Mouse (Mus musculus) heart, embryonic 13.5 days (tissue): ENCODE data around the gene Ntn3. TPM values are rescaled to one million over a fixed set of nuclear protein-coding genes. Genes with fewer than 3 reads are reported as not detected.

ENCODE experiments used
- ATAC-seq: fragments of 200-750 bp; cut with Nextera tagmentation; 2 replicates; pipeline ENCODE4 v1.8.0; 2017; ENCODE audit warnings: moderate TSS enrichment; ENCODE audit not compliant: insufficient number of reproducible peaks, low FRiP score, low TSS enrichment; ENCODE audit errors: extremely low read depth
- H3K27ac ChIP-seq: fragments of 300-500 bp; sonication (generic); replicated peaks from 2 replicates; pipeline ENCODE4 v1.5.1; 2015; ENCODE audit warnings: moderate library complexity, mild to moderate bottlenecking, inconsistent platforms
- H3K27me3 ChIP-seq: fragments of 300-500 bp; sonication (generic); replicated peaks from 2 replicates; pipeline ENCODE4 v1.6.1; 2015; ENCODE audit warnings: mild to moderate bottlenecking, inconsistent platforms
- H3K36me3 ChIP-seq: fragments of 300-500 bp; sonication (generic); 2 replicates; pipeline ENCODE4 v1.6.1; 2015; ENCODE audit warnings: mild to moderate bottlenecking, inconsistent platforms
- H3K4me1 ChIP-seq: fragments of 300-500 bp; sonication (generic); 2 replicates; pipeline ENCODE4 v1.6.1; 2015; ENCODE audit warnings: inconsistent platforms
- H3K4me2 ChIP-seq: fragments of 300-500 bp; sonication (generic); 2 replicates; pipeline ENCODE4 v1.6.1; 2015; ENCODE audit warnings: inconsistent platforms, mild to moderate bottlenecking, moderate library complexity
- H3K4me3 ChIP-seq: fragments of 300-500 bp; sonication (generic); 2 replicates; pipeline ENCODE4 v1.5.1; 2015; ENCODE audit warnings: moderate library complexity, mild to moderate bottlenecking, inconsistent platforms
- H3K9ac ChIP-seq: fragments of 300-500 bp; sonication (generic); 2 replicates; pipeline ENCODE4 v1.6.1; 2015; ENCODE audit warnings: inconsistent platforms, mild to moderate bottlenecking, moderate library complexity
- H3K9me3 ChIP-seq: fragments of 300-500 bp; sonication (generic); 2 replicates; pipeline ENCODE4 v1.6.1; 2016; ENCODE audit warnings: inconsistent platforms
- WGBS: fragments of 180-500 bp; shearing (Covaris S2); methylation state at CpG from one replicate; pipeline ENCODE4 v1.1.7; 2015; ENCODE audit warnings: mixed read lengths; 5-methylcytosine and 5-hydroxymethylcytosine counted together
- polyA plus RNA-seq: library from polyadenylated mRNA; unstranded; fragments of >200 nt; fragmentation: Nextera tagmentation; extraction: Ambion mirVana; gene quantifications from 2 replicates; pipeline ENCODE4 v1.2.1, GENCODE M21; 2015

Gene Ntn3
- polyA plus RNA-seq, 1 experiment from 2014 or later: 2.0 TPM

DNA sequence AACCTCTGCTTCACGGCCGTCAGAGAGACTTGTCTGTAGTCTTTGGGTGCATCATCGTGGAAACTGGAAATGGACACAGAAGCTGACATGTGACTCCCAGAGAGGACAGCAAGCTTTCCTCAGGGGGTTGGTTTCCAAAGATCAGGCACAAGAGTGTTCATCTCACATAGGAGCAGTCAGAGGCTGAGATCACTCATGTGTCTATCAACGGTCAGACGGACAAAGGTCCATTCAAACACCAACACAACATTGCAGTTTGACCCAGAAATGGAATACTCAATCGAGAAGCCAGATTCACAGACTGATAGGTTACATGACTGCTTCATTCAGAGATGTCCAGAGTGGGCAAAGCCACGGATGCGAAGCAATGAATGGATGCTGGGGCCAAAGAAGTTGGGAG lies 17.4 kb upstream of the Ntn3 start:
- no peak overlapping the region for H3K4me3 ChIP-seq
- H3K9me3 ChIP-seq: no peaks in the 10 kb centered on the region
- ATAC-seq: no peak
- peaks cover 94% of the 10 kb centered on the region for H3K36me3 ChIP-seq
- H3K27me3 ChIP-seq: no peaks in the 10 kb centered on the region
- H3K4me2 ChIP-seq: no peak overlapping the region
- WGBS: 90% methylated on average over 8 of the region's 8 CpGs
- no peak overlapping the region for H3K9ac ChIP-seq
- no peaks in the 10 kb centered on the region for H3K4me1 ChIP-seq
- H3K27ac ChIP-seq: no peak overlapping the region

DNA sequence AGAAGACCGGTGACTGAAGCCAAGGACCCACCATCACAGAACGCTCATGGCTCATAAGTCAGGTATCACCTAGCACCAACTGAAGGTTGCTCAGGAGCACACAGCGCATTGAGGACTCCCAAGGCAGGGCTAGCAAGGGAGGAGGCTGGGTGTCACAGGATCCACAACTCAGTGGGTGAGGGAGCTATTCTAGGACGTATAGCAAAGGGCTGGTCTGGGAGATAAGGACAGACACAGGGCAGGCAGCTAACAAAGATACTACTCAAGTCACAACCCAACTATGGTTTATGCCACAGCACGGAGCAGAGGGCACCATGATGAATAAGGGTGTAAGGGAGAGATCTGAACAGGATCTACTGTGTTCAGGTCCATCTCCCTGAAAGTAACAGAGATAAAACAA lies 16.5 kb upstream of the Ntn3 start:
- Histone ChIP-seq H3K27ac (no peak overlapping the region; the same call in 1 of the 2 replicates), H3K4me2 (no peak overlapping the region), H3K36me3 (peaks cover 85% of the 10 kb centered on the region), H3K9me3 (no peaks in the 10 kb centered on the region), H3K9ac (peak overlapping the region; percentile 40), H3K4me3 (no peak overlapping the region), H3K27me3 (no peaks in the 10 kb centered on the region), H3K4me1 (peaks cover 5% of the 10 kb centered on the region)
- 71% methylated on average over 5 of the region's 5 CpGs for WGBS
- ATAC-seq: peak; percentile 45; the same call in 1 of the 2 replicates

DNA sequence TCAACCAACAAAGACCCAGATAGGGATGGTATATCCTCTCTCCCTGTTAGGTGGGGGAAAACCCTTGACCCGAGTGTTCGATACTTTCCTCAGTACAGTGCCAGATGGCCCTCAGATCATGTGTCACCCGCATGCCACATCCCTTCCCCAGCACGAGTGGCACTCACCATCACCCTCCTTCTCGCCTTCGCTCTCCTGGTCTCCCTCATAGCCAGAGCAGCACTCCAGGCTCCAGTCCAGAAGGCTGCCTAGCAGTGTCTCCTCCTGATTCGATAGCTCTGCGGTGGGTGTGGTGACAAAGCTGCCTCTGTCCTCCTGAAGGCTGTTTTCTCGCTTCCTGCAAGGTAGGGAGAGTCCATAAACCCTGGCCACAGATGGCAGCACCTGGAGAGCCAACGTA lies 15.4 kb upstream of the Ntn3 start:
- Histone ChIP-seq H3K27me3 (no peaks in the 10 kb centered on the region), H3K27ac (no peak overlapping the region), H3K4me3 (no peak overlapping the region), H3K4me1 (peaks cover 9% of the 10 kb centered on the region), H3K36me3 (peaks cover 74% of the 10 kb centered on the region), H3K9ac (no peak overlapping the region), H3K4me2 (no peak overlapping the region), H3K9me3 (no peaks in the 10 kb centered on the region)
- WGBS: 84% methylated on average over 10 of the region's 10 CpGs
- ATAC-seq: no peak

DNA sequence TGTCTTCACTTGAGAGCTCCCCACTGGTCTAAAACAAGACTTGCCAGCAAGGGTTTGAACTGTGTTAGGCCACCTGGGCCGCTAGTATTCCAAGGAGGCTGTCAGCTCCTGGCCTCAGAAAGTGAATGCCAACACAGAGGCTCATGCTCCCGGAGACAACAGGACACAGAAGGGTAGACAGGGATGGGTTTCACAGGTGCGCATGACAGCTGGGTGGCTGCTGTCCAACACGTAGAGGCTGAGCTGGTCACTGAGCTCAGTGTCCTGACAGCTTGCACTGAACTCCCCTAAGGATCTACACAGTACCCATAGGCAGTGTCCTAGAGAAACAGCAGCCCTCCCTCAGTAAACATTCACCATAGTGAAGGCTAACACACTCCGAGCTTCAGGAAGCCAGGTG lies 14.2 kb upstream of the Ntn3 start:
- Histone ChIP-seq H3K4me3 (no peak overlapping the region), H3K36me3 (peaks cover 62% of the 10 kb centered on the region), H3K27me3 (no peaks in the 10 kb centered on the region), H3K9me3 (no peaks in the 10 kb centered on the region), H3K4me2 (no peak overlapping the region), H3K9ac (no peak overlapping the region), H3K4me1 (peaks cover 14% of the 10 kb centered on the region), H3K27ac (no peak overlapping the region)
- WGBS: 88% methylated on average over 5 of the region's 5 CpGs
- ATAC-seq: no peak

DNA sequence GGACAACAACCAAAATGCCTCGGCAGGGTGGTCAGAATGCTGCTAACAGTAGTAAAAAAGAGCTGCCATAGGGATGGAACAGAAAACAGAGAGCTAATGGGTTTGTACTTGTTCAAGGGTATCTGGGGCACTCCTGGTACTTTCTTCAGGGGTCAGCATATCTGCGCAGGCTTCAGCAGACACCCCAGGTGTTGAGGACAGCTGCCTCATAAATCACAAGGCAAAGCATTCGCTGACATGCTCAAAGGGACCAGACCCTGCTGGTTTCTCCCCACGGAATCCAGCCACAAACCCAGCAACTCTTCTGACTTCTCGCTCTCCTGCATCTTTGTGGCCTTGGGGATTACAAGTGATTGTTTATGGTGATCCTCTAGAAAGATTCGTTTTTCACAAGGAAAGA lies 13.3 kb upstream of the Ntn3 start:
- no peaks in the 10 kb centered on the region for H3K9me3 ChIP-seq
- WGBS: 75% methylated on average over 6 of the region's 6 CpGs
- H3K4me3 ChIP-seq: no peak overlapping the region
- peaks cover 62% of the 10 kb centered on the region for H3K36me3 ChIP-seq
- ATAC-seq: no peak
- H3K27me3 ChIP-seq: no peaks in the 10 kb centered on the region
- H3K9ac ChIP-seq: no peak overlapping the region
- H3K27ac ChIP-seq: no peak overlapping the region
- H3K4me2 ChIP-seq: no peak overlapping the region
- peaks cover 14% of the 10 kb centered on the region for H3K4me1 ChIP-seq

DNA sequence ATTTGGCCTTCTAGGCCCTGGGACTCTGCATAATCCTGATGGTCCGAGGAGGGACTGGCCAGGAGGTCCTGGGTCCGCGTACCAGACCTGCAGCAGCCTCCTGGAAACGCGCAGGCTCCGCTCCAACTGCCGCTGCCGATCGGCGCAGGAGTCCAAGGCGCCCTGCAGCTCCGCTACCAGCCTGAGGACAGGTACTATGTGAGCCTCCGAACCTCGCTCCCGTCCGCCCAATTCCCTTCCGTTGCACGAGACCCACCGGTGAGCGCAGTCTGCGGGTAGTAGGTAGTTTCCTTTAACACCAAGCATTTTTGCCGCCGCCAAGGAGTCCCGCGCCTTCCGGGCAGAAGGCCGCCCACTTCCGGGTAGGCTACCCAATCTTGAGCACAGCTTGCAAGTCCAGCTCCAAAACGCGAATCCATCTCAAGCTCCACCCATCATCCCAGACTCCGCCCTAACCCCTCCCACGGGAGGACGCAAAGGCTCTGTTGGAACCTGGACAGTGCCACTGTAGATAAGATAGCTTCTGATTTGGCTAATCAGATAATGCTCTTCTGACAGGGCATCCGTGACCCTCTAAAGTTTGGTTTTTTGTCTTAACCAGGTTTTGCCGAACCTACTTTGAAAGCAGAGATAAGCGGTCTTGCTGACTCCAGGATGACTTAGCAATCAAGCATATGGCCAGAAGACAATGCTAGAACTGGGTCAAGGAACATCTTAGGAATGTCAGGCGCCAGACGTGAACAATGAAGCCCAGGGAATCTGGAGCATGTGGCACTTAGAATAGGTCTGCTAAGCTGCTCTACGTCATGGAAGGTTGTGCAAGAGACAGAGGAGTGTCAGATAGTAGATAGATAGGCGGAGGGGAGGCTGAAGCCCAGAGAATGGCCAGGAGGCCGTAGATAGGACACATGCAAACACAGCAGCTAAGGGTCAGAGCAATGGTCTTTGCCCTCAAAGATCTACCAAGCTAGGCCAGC lies 11.4 kb upstream of the Ntn3 start, which contains the start of gene Tedc2:
TSS of gene Tedc2 (minus strand) at position 417 of the 977 bp plus-strand sequence.
- 3% methylated on average over 41 of the region's 41 CpGs for WGBS
- peak; percentile 82 for ATAC-seq
- Histone ChIP-seq H3K27ac (peak within 1 kb of the TSS; percentile 73), H3K4me2 (peak within 1 kb of the TSS; percentile 88), H3K9me3 (no peaks in the 10 kb centered on the region), H3K27me3 (no peaks in the 10 kb centered on the region), H3K9ac (peak within 1 kb of the TSS; percentile 91), H3K36me3 (peaks cover 62% of the 10 kb centered on the region), H3K4me1 (peaks cover 14% of the 10 kb centered on the region), H3K4me3 (peak within 1 kb of the TSS; percentile 89)

DNA sequence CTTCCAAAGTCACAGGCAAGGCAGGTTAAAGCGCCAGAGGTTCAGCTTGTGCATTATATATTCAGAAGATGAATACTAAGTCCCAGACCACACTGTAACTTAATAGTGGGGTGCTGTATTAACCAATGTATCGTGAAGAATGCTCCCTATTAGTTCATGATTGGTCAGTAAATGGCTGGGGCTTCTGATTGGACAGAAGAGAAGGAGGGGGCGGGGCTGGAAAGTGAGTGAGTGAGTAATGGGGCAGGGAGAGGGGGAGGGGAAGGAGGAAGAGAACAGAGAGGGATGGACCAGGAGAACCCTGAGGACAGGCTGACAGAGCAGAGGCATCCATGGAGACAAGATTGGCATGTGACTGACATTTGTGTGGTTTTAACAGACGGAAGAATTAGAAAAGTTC lies 7.5 kb upstream of the Ntn3 start:
- Histone ChIP-seq H3K4me2 (no peak overlapping the region), H3K4me1 (peaks cover 26% of the 10 kb centered on the region), H3K4me3 (no peak overlapping the region), H3K36me3 (peaks cover 41% of the 10 kb centered on the region), H3K27me3 (peaks cover 8% of the 10 kb centered on the region), H3K9ac (no peak overlapping the region), H3K9me3 (no peaks in the 10 kb centered on the region), H3K27ac (no peak overlapping the region)
- WGBS: 66% methylated on average over 4 of the region's 4 CpGs
- no peak for ATAC-seq

DNA sequence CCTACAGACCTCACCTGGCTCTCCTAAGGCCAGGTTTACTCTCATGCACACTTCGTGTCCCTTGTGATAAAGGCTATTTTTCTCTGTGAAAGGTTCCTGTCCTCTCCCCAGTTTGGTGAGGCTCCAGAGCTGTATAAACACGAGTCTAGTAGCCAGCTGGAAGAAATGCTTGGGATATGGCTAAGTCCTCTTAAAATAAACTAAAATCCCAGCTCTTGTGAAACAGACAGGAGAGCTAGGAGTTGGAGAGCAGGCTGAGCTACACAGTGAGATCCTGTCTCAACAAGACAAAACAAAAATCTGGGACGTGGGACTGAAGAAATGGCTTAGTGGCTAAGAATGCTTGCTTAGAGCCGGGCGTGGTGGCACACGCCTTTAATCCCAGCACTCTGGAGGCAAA lies 3.9 kb upstream of the Ntn3 start:
- no peak overlapping the region for H3K27ac ChIP-seq
- WGBS: 71% methylated on average over 6 of the region's 6 CpGs
- no peak overlapping the region for H3K4me2 ChIP-seq
- H3K4me1 ChIP-seq: peaks cover 45% of the 10 kb centered on the region
- H3K36me3 ChIP-seq: peaks cover 37% of the 10 kb centered on the region
- H3K4me3 ChIP-seq: no peak overlapping the region
- no peaks in the 10 kb centered on the region for H3K9me3 ChIP-seq
- no peak for ATAC-seq
- peaks cover 28% of the 10 kb centered on the region for H3K27me3 ChIP-seq
- H3K9ac ChIP-seq: no peak overlapping the region

DNA sequence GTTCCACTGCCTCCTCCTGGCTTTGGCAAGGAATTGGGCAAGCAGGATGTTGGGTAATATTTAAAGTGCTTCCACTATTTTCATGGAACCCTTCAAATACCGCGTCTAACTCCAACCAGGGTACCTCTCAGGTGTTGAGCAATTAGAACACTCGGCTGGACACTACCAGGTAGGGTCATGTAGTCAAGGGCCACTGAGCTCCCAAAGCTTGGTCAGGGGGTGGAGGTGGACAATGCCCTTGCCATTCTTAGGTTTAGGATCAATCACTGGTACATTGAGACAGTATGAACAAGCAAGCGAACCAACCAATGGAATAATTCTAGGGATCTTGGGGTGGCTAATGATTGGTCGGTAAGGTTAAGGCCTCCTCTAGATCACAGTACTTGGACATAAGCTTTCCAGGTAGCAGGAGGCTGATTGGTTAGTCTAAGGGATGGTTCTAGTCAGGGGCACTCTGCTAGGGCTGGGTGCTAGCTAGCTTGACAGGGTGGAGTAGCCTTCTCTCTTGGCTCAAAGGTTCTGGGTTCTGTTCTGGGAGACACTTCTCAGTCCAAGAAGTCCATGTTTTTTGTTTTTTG lies 3.2 kb upstream of the Ntn3 start:
- no peak overlapping the region for H3K27ac ChIP-seq

DNA sequence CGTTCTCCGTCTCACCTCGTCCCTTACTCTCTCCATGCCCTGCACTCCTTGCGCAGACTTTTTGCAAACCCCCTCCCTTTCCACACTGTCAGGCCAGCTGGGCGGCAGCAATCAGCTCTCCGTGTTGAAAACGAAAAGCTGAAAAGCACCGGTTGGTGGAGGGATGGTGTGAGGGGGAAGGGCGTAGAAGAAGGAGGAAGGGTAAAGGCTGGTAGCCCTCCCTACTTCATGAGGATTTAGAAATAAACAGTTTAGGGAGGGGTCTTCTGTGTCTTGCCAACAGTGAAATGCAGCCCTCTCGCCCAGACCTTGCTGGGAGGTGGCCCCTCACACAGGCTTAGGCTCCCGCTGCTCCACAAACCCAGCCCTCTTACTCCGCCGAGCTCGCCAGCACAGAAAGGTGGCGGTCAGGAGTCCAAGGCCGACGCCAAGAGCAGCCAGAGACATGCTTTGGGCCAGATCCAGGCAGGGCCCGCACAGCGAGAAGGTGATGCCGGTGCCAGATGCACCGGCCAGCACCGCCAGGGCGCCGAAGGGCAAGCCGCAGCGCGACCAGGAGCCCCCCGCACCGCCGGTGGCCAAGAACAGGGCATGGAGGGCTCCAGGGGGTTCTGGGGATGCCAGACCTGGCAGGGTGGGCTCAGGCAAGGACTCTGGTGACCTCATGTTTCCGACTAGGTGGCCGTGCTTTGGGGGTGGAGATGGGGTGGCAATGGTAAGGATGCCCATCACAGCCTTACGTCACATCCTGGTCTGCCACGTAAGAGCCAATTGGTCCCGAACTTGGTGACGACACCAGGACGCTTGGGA lies 2.5 kb upstream of the Ntn3 start:
- H3K9me3 ChIP-seq: no peaks in the 10 kb centered on the region
- peak overlapping the region; percentile 87 for H3K9ac ChIP-seq
- ATAC-seq: no peak
- peaks cover 41% of the 10 kb centered on the region for H3K27me3 ChIP-seq
- peak overlapping the region; percentile 55 for H3K4me3 ChIP-seq
- H3K27ac ChIP-seq: peak overlapping the region; percentile 56
- 4% methylated on average over 37 of the region's 37 CpGs for WGBS
- H3K36me3 ChIP-seq: peaks cover 24% of the 10 kb centered on the region
- peak overlapping the region; percentile 85 for H3K4me2 ChIP-seq
- peaks cover 58% of the 10 kb centered on the region for H3K4me1 ChIP-seq

More for the DNA sequence above, 3.2 kb upstream of the Ntn3 start:
- 26% methylated on average over 5 of the region's 5 CpGs for WGBS
- Histone ChIP-seq H3K27me3 (peaks cover 34% of the 10 kb centered on the region), H3K36me3 (peaks cover 31% of the 10 kb centered on the region), H3K4me1 (peaks cover 51% of the 10 kb centered on the region), H3K4me2 (peak overlapping the region; percentile 85), H3K4me3 (peak overlapping the region; percentile 55), H3K9me3 (no peaks in the 10 kb centered on the region), H3K9ac (peak overlapping the region; percentile 87; the same call in 1 of the 2 replicates)
- no peak for ATAC-seq

DNA sequence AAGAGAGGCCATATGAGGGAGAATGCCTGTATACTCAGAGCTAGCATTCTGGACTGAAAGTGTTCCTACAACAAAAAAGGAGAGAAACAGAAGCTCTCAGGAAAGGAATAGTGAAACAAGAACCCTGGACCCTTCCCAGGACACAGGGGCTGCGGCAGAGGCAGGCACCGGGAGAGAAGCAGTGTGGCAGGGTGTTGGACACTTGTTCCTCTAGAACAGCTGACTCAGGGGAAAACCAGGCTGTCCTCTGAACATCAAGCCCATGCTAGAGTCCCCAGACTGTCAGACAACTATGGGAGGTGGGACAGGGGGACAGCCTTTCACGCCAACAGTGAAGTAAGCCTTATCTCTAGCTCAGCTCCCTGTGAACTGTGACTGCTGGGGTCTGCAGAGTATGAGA lies 1.3 kb upstream of the Ntn3 start:
- H3K4me3 ChIP-seq: no peak overlapping the region
- no peak overlapping the region for H3K27ac ChIP-seq
- 72% methylated on average over 3 of the region's 3 CpGs for WGBS
- H3K9me3 ChIP-seq: no peaks in the 10 kb centered on the region
- 0 out of 2 replicates have a peak overlapping the region, but pooled peaks have one; percentile 35 for H3K9ac ChIP-seq
- peak overlapping the region; percentile 85; the same call in 1 of the 2 replicates for H3K4me2 ChIP-seq
- peaks cover 51% of the 10 kb centered on the region for H3K27me3 ChIP-seq
- ATAC-seq: no peak
- H3K4me1 ChIP-seq: peaks cover 71% of the 10 kb centered on the region
- H3K36me3 ChIP-seq: peaks cover 11% of the 10 kb centered on the region
